Mouse (Mus musculus): ENCODE measurements around the gene Tlx3. TPM values are rescaled to one million over a fixed set of nuclear protein-coding genes. Genes with fewer than 3 reads are reported as not detected.

Gene Tlx3
- polyA plus RNA-seq (2014; fragmentation: Illumina TruSeq; extraction: RNeasy Lipid Tissue Mini Kit (QIAGEN cat#74804); ENCODE audit: low read depth, low replicate concordance): not detected

DNA sequence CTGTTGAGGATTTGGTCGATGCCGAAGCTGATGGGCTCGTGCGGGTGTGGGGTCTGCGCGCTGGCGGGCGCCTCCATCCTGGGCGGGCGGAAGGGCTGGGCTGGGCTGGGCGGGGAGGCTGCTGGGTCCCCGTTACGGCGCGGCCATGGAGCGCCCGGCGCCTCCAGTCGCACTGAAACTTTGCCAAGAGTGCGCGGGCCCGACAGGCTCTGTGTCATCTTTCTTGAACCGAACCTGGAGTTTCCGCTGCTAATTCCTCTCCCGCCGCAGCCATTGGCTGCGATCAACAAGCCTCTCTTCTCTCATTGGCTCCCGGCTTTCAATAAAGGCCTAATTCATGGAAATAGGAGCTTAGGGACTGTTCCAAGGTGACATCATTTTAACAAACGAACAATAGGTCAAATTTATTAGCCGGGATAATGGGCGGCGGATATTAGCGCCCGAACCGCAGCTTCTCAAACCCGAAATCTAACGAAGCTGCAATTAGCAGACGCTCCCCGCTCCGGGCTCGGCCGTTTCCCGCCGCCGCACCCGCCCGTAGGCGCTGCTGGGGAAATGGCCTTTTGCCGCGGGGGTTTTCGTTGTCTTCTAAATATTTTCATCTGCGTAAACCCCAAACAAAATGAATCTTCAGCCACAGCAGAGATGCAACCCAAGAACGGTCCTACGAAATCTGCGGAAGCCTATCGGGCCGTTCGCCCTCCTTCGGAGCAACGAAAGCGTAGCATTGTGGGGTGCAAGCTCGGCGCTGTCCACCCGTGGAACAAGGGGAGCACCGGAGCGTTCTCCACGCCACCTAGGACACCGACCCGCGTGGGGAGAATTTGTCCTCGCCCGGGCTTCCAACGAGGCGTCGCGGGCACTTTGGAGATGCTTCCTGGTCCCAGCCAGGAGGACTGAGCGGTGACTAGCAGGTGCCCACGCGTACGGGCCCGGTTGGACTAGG is at the start of gene Tlx3:
Tlx3 (minus strand) TSS at position 207 of the 946 bp plus-strand sequence.

DNA sequence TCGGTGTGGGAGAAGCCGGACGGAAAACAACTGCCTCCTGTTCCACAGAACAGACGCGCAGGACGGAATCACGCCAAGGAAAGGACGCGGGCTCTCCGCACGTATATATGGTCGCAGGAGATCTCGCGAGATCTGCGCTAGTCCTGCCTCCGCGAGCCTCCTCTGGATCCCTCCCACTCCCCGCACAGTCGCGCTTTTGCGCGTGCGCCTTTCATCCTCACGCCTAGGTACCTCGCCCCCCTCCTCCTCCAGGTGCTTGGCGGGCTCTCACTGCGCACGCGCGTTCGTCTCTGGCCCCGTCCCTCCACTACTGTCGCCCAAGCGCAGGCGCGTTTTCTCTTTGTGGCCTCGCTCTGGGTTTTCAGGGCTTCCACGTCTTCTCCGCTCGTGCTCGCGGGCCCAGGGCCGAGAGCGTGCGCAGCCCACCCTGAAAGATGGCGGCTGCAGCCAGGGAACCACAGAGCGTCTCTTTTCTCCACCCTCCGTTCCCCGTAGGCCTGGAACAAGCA is 40.3 kb downstream of the Tlx3 start, which contains the start of gene Npm1:
Npm1 (minus strand) TSS at position 209 of the 509 bp plus-strand sequence.

Other genes with a start within 250 kb of the Tlx3 start
- gene Fgf18, start 56.2 kb downstream of the Tlx3 start, polyA plus RNA-seq (2014; fragmentation: Illumina TruSeq; extraction: RNeasy Lipid Tissue Mini Kit (QIAGEN cat#74804); ENCODE audit: low read depth, low replicate concordance): 0.36 TPM
- gene Npm1, start 40.4 kb downstream of the Tlx3 start, polyA plus RNA-seq (2014; fragmentation: Illumina TruSeq; extraction: RNeasy Lipid Tissue Mini Kit (QIAGEN cat#74804); ENCODE audit: low read depth, low replicate concordance): 1,060 TPM
- not detected for gene Gm12117, start 73.1 kb upstream of the Tlx3 start, polyA plus RNA-seq (2014; fragmentation: Illumina TruSeq; extraction: RNeasy Lipid Tissue Mini Kit (QIAGEN cat#74804); ENCODE audit: low read depth, low replicate concordance)